Mouse (Mus musculus) intestine, embryonic 14.5 days (tissue): Measurements from ENCODE around the gene Aox4. TPM values are rescaled to one million over a fixed set of nuclear protein-coding genes. Genes with fewer than 3 reads are reported as not detected.

ENCODE experiments used
- ATAC-seq: fragments of 200-750 bp; cut with Nextera tagmentation; replicated peaks from 2 replicates; pipeline ENCODE4 v1.8.0; 2017; ENCODE audit warnings: low read depth, moderate number of reproducible peaks, moderate TSS enrichment, moderate library complexity; ENCODE audit not compliant: low FRiP score, low TSS enrichment
- DNase-seq: peaks from one replicate; pipeline ENCODE4 v3.0.0-alpha.2; 2018; ENCODE audit warnings: low spot score
- H3K27ac ChIP-seq: fragments of 300-500 bp; sonication (generic); 2 replicates; pipeline ENCODE4 v1.5.1; 2014; ENCODE audit warnings: low read depth, mild to moderate bottlenecking, control low read depth
- H3K27me3 ChIP-seq: fragments of 300-500 bp; sonication (generic); replicated peaks from 2 replicates; pipeline ENCODE4 v1.6.1; 2014; ENCODE audit warnings: low read length, control low read depth; ENCODE audit not compliant: control insufficient read depth, insufficient read depth
- H3K36me3 ChIP-seq: fragments of 300-500 bp; sonication (generic); 2 replicates; pipeline ENCODE4 v1.6.1; 2014; ENCODE audit warnings: low read length, control low read depth; ENCODE audit not compliant: control insufficient read depth, insufficient read depth
- H3K4me1 ChIP-seq: fragments of 300-500 bp; sonication (generic); replicated peaks from 2 replicates; pipeline ENCODE4 v1.6.1; 2014; ENCODE audit warnings: low read length, control low read depth, mixed read lengths; ENCODE audit not compliant: control insufficient read depth, insufficient read depth
- H3K4me2 ChIP-seq: fragments of 300-500 bp; sonication (generic); 2 replicates; pipeline ENCODE4 v1.6.1; 2014; ENCODE audit warnings: low read length
- H3K4me3 ChIP-seq: fragments of 300-500 bp; sonication (generic); 2 replicates; pipeline ENCODE4 v1.5.1; 2014; ENCODE audit warnings: low read depth, low read length, control low read depth, mixed read lengths
- H3K9ac ChIP-seq: fragments of 300-500 bp; sonication (generic); 2 replicates; pipeline ENCODE4 v1.6.1; 2014; ENCODE audit warnings: mild to moderate bottlenecking, low read length
- H3K9me3 ChIP-seq: fragments of 300-500 bp; sonication (generic); 2 replicates; pipeline ENCODE4 v1.6.1; 2016; ENCODE audit warnings: low read length, control low read depth; ENCODE audit not compliant: control insufficient read depth
- WGBS: fragments of 180-500 bp; shearing (Covaris S2); extraction: QIAGEN DNeasy Blood & Tissue Kit; methylation state at CpG from one replicate; pipeline ENCODE4 v1.1.7; 2014; 5-methylcytosine and 5-hydroxymethylcytosine counted together
- polyA plus RNA-seq: library from polyadenylated mRNA; unstranded; fragments of >200 nt; fragmentation: Nextera tagmentation; extraction: Ambion mirVana; gene quantifications from 2 replicates; pipeline ENCODE4 v1.2.1, GENCODE M21; 2014

The Aox4 gene
- polyA plus RNA-seq, 1 experiment from 2014 or later: 0.87 TPM

- no peaks in the 10 kb centered on the region for H3K27me3 ChIP-seq
- WGBS: 63% methylated on average over 13 of the region's 13 CpGs
- H3K9me3 ChIP-seq: no peaks in the 10 kb centered on the region
- H3K4me1 ChIP-seq: no peaks in the 10 kb centered on the region; the same call in 1 of the 2 replicates
- H3K27ac ChIP-seq: no peak overlapping the region
- H3K4me3 ChIP-seq: no peak overlapping the region
- ATAC-seq: no peak
- H3K36me3 ChIP-seq: no peaks in the 10 kb centered on the region
- DNase-seq: no peak
- no peak overlapping the region for H3K4me2 ChIP-seq
- no peak overlapping the region for H3K9ac ChIP-seq
These were observed 70.9 kb downstream of the Aox4 start for GRCm38 (mm10) chr1:58280939-58281624.

- H3K4me1 ChIP-seq: no peaks in the 10 kb centered on the region
- 72% methylated on average over 4 of the region's 4 CpGs for WGBS
- DNase-seq (no peak), ATAC-seq (no peak)
- H3K9me3 ChIP-seq: no peaks in the 10 kb centered on the region
- no peaks in the 10 kb centered on the region for H3K36me3 ChIP-seq
- H3K4me3 ChIP-seq: no peak overlapping the region
- H3K27me3 ChIP-seq: no peaks in the 10 kb centered on the region
- H3K27ac ChIP-seq: no peak overlapping the region
- H3K4me2 ChIP-seq: no peak overlapping the region
- H3K9ac ChIP-seq: no peak overlapping the region
These were observed 71.4 kb downstream of the Aox4 start for GRCm38 (mm10) chr1:58281625-58281988.

- WGBS: 55% methylated on average over 7 of the region's 7 CpGs
- DNase-seq (no peak), ATAC-seq (no peak)
- H3K4me1 ChIP-seq: no peaks in the 10 kb centered on the region
- no peak overlapping the region for H3K4me3 ChIP-seq
- no peaks in the 10 kb centered on the region for H3K9me3 ChIP-seq
- no peaks in the 10 kb centered on the region for H3K36me3 ChIP-seq
- no peak overlapping the region for H3K27ac ChIP-seq
- H3K4me2 ChIP-seq: no peak overlapping the region
- H3K9ac ChIP-seq: no peak overlapping the region
- no peaks in the 10 kb centered on the region for H3K27me3 ChIP-seq
These were observed 74.3 kb downstream of the Aox4 start for GRCm38 (mm10) chr1:58284505-58284904.

GRCm38 (mm10) chr1:58288091-58288490 lies 77.9 kb downstream of the Aox4 start:
- H3K4me1 ChIP-seq: peaks cover 16% of the 10 kb centered on the region
- no peak for DNase-seq
- WGBS: 84% methylated on average over 3 of the region's 3 CpGs
- no peaks in the 10 kb centered on the region for H3K36me3 ChIP-seq
- no peak overlapping the region for H3K4me2 ChIP-seq
- no peaks in the 10 kb centered on the region for H3K9me3 ChIP-seq
- H3K27me3 ChIP-seq: no peaks in the 10 kb centered on the region
- ATAC-seq: no peak
- no peak overlapping the region for H3K9ac ChIP-seq
- no peak overlapping the region for H3K4me3 ChIP-seq
- H3K27ac ChIP-seq: no peak overlapping the region

- ATAC-seq (no peak), DNase-seq (no peak)
- Histone ChIP-seq H3K27me3 (no peaks in the 10 kb centered on the region), H3K4me1 (peaks cover 16% of the 10 kb centered on the region), H3K4me2 (no peak overlapping the region), H3K27ac (no peak overlapping the region), H3K4me3 (no peak overlapping the region), H3K36me3 (no peaks in the 10 kb centered on the region), H3K9ac (no peak overlapping the region), H3K9me3 (no peaks in the 10 kb centered on the region)
- WGBS: 48% methylated on average over 16 of the region's 16 CpGs
These were observed 79.8 kb downstream of the Aox4 start for GRCm38 (mm10) chr1:58289863-58290469.

GRCm38 (mm10) chr1:58291394-58292300 lies 81.5 kb downstream of the Aox4 start:
- no peaks in the 10 kb centered on the region for H3K9me3 ChIP-seq
- H3K4me3 ChIP-seq: no peak overlapping the region
- peaks cover 16% of the 10 kb centered on the region for H3K4me1 ChIP-seq
- H3K27me3 ChIP-seq: no peaks in the 10 kb centered on the region
- ATAC-seq (peak; percentile 38), DNase-seq (peak; percentile 66)
- WGBS: 34% methylated on average over 13 of the region's 13 CpGs
- H3K9ac ChIP-seq: no peak overlapping the region
- peak overlapping the region; percentile 51 for H3K27ac ChIP-seq
- H3K4me2 ChIP-seq: 0 out of 2 replicates have a peak overlapping the region, but pooled peaks have one; percentile 4
- no peaks in the 10 kb centered on the region for H3K36me3 ChIP-seq

GRCm38 (mm10) chr1:58294730-58295129 lies 84.5 kb downstream of the Aox4 start:
- Histone ChIP-seq H3K4me2 (no peak overlapping the region), H3K9ac (no peak overlapping the region), H3K4me1 (peaks cover 16% of the 10 kb centered on the region), H3K36me3 (no peaks in the 10 kb centered on the region), H3K27ac (no peak overlapping the region), H3K4me3 (no peak overlapping the region), H3K9me3 (no peaks in the 10 kb centered on the region), H3K27me3 (no peaks in the 10 kb centered on the region)
- 79% methylated on average over 5 of the region's 5 CpGs for WGBS
- no peak for ATAC-seq
- DNase-seq: no peak

GRCm38 (mm10) chr1:58296278-58296677 lies 86.1 kb downstream of the Aox4 start:
- H3K27me3 ChIP-seq: no peaks in the 10 kb centered on the region
- 4% methylated on average over 7 of the region's 7 CpGs for WGBS
- H3K4me2 ChIP-seq: no peak overlapping the region
- peaks cover 10% of the 10 kb centered on the region for H3K4me1 ChIP-seq
- no peaks in the 10 kb centered on the region for H3K36me3 ChIP-seq
- H3K27ac ChIP-seq: no peak overlapping the region
- no peaks in the 10 kb centered on the region for H3K9me3 ChIP-seq
- peak; percentile 50; the same call in 1 of the 2 replicates for ATAC-seq
- H3K9ac ChIP-seq: no peak overlapping the region
- DNase-seq: peak; percentile 75
- H3K4me3 ChIP-seq: no peak overlapping the region
